9 mouse cellular contexts compared by ENCODE assay signal in genomic region chr6:50314406-50315071, GRCm38 (mm10). TPM values are rescaled to one million over a fixed set of nuclear protein-coding genes. Genes with fewer than 3 reads are reported as not detected.
DNase-seq lines count a peak whose midpoint lies in the region; ATAC-seq lines count a peak whose summit lies in the region.
"Had no signal": no experiment of that assay in that cellular context is flagged by ENCODE, and none has a peak within 500 bp of the region (broad histone marks: within the 10 kb centered on the region; RNA-seq: fewer than 3 reads in every experiment).

No protein-coding gene starts in this region.

- peak overlapping the region; percentile 11 to 18; a peak in 1 of 4 replicates for H3K4me3 ChIP-seq in heart, embryonic 14.5 days (ENCODE audit: control insufficient read depth in 1 of 2, insufficient read depth in 1 of 2, low read depth in 1 of 2, low read length in 2 of 2)

- H3K36me3 ChIP-seq in heart, embryonic 14.5 days (ENCODE audit: control insufficient read depth, insufficient read depth, low read length), result peaks cover 4% of the 10 kb centered on the region; the same call in 1 of the 2 replicates

- H3K4me1 ChIP-seq in heart, embryonic 14.5 days (ENCODE audit: control insufficient read depth in 2 of 2, insufficient read depth in 2 of 2, low read length in 2 of 2), result peaks cover 17 to 48% of the 10 kb centered on the region in 2 experiments

- peak; percentile 73 for ATAC-seq in heart, embryonic 14.5 days (ENCODE audit: insufficient number of reproducible peaks, insufficient read depth, low FRiP score, low read depth)

- peak overlapping the region; percentile 42 for H3K9ac ChIP-seq in heart, embryonic 14.5 days (ENCODE audit: low read length)

- WGBS in heart, embryonic 14.5 days, result 32% methylated on average over 12 of the region's 12 CpGs

- H3K27me3 ChIP-seq in heart, embryonic 14.5 days (ENCODE audit: control insufficient read depth, insufficient read depth, low read length), result no peaks in the 10 kb centered on the region

- H3K9me3 ChIP-seq in heart, embryonic 14.5 days (ENCODE audit: control insufficient read depth, low read length), result no peaks in the 10 kb centered on the region

- H3K4me2 ChIP-seq in heart, embryonic 14.5 days (ENCODE audit: low read length), result peak overlapping the region; percentile 55

- peak overlapping the region; percentile 87 to 97 for H3K27ac ChIP-seq in heart, embryonic 14.5 days (replicated peaks in 1 of 2; ENCODE audit: control insufficient read depth in 1 of 2, insufficient read depth in 1 of 2, low read depth in 2 of 2, low read length in 2 of 2)

- DNase-seq in lung, adult 18-20 months, result peak; percentile 25 to 52
- no peak for DNase-seq in lung, postnatal 4 days
- DNase-seq in left cerebral cortex, adult 9 months (ENCODE audit: low spot score in 2 of 2), result peak; percentile 71 to 83
- DNase-seq in right cerebral cortex, postnatal 36 days (ENCODE audit: low spot score in 2 of 2), result peak; percentile 74 to 86
- no peak for DNase-seq in thymus, postnatal 0 days (ENCODE audit: low spot score)
- DNase-seq in embryo, embryonic 10.5 days (ENCODE audit: low spot score), result no peak
- DNase-seq: cerebellum, postnatal 36 days; kidney, postnatal 36 days had no signal

RNA-seq across cellular contexts. Expression of gene Gsdme, which starts 50.9 kb away (rescaled TPM):
- 37.7 and 39.8 TPM in 2 replicates for polyA plus RNA-seq in heart, embryonic 14.5 days (2014; fragmentation: Nextera tagmentation; extraction: Ambion mirVana)
- polyA plus RNA-seq in thymus, postnatal 0 days (2015; fragmentation: Nextera tagmentation; extraction: Ambion mirVana), result 19.1 and 23.8 TPM in 2 replicates

Comparison
In these comparisons a context has a peak if more than half of its experiments do, and no peak if none do; other contexts are left out.
1. DNase-seq: peak in lung, adult 18-20 months (2 of 2), left cerebral cortex, adult 9 months (2 of 2) and right cerebral cortex, postnatal 36 days (2 of 2); none in lung, postnatal 4 days (0 of 2), thymus, postnatal 0 days (single experiment) and embryo, embryonic 10.5 days (single experiment).